Mouse (Mus musculus) hindbrain, embryonic 13.5 days (tissue): Measurements from ENCODE around the gene Gm3327. TPM values are rescaled to one million over a fixed set of nuclear protein-coding genes. Genes with fewer than 3 reads are reported as not detected.
"Not testable (repeated sequence)": the region's sequence is repeated elsewhere in the genome, so short reads cannot be mapped to it uniquely, and the experiment has no call there.

Experiments
- ATAC-seq: fragments of 200-750 bp; cut with Nextera tagmentation; 2 replicates; pipeline ENCODE4 v1.8.0; 2017; ENCODE audit warnings: moderate TSS enrichment; ENCODE audit not compliant: low FRiP score
- H3K27ac ChIP-seq: fragments of 300-500 bp; sonication (generic); 2 replicates; pipeline ENCODE4 v1.5.1; 2015; ENCODE audit warnings: inconsistent platforms, mild to moderate bottlenecking, moderate library complexity
- H3K27me3 ChIP-seq: fragments of 300-500 bp; sonication (generic); 2 replicates; pipeline ENCODE4 v1.6.1; 2015; ENCODE audit warnings: mild to moderate bottlenecking, inconsistent platforms
- H3K36me3 ChIP-seq: fragments of 300-500 bp; sonication (generic); 2 replicates; pipeline ENCODE4 v1.6.1; 2015; ENCODE audit warnings: mild to moderate bottlenecking, inconsistent platforms
- H3K4me1 ChIP-seq: fragments of 300-500 bp; sonication (generic); replicated peaks from 2 replicates; pipeline ENCODE4 v1.6.1; 2015; ENCODE audit warnings: inconsistent platforms
- H3K4me2 ChIP-seq: fragments of 300-500 bp; sonication (generic); 2 replicates; pipeline ENCODE4 v1.6.1; 2015; ENCODE audit warnings: inconsistent platforms, mild to moderate bottlenecking, moderate library complexity
- H3K4me3 ChIP-seq: fragments of 300-500 bp; sonication (generic); 2 replicates; pipeline ENCODE4 v1.5.1; 2015; ENCODE audit warnings: mild to moderate bottlenecking, inconsistent platforms
- H3K9ac ChIP-seq: fragments of 300-500 bp; sonication (generic); 2 replicates; pipeline ENCODE4 v1.6.1; 2015; ENCODE audit warnings: mild to moderate bottlenecking, inconsistent platforms
- H3K9me3 ChIP-seq: fragments of 300-500 bp; sonication (generic); 2 replicates; pipeline ENCODE4 v1.6.1; 2016; ENCODE audit warnings: inconsistent platforms
- WGBS: fragments of 180-500 bp; shearing (Covaris S2); methylation state at CpG from one replicate; pipeline ENCODE4 v1.1.7; 2015; 5-methylcytosine and 5-hydroxymethylcytosine counted together
- polyA plus RNA-seq: library from polyadenylated mRNA; unstranded; fragments of >200 nt; fragmentation: Nextera tagmentation; extraction: Ambion mirVana; gene quantifications from 2 replicates; pipeline ENCODE4 v1.2.1, GENCODE M21; 2015

The Gm3327 gene
- not detected in 2 replicates for polyA plus RNA-seq

- not testable (repeated sequence) for H3K27me3 ChIP-seq, H3K4me1 ChIP-seq, ATAC-seq, H3K36me3 ChIP-seq, H3K27ac ChIP-seq, H3K4me2 ChIP-seq, H3K4me3 ChIP-seq, H3K9ac ChIP-seq, H3K9me3 ChIP-seq
- 86% methylated on average over 4 of the region's 4 CpGs for WGBS
These were observed at the start of gene Gm3327 for GRCm38 (mm10) chr14:44123551-44123950. Gm3327 (plus strand) TSS chr14:44123851.

- H3K27ac ChIP-seq, H3K9ac ChIP-seq, ATAC-seq, H3K4me1 ChIP-seq, H3K36me3 ChIP-seq, H3K9me3 ChIP-seq, H3K27me3 ChIP-seq, H3K4me2 ChIP-seq, H3K4me3 ChIP-seq: not testable (repeated sequence)
- WGBS: 76% methylated on average over 5 of the region's 5 CpGs
These were observed 45.8 kb upstream of the Gm3327 start for GRCm38 (mm10) chr14:44077785-44078341.

GRCm38 (mm10) chr14:44086588-44086987, 37.1 kb upstream of the Gm3327 start:
- WGBS: 90% methylated on average over 1 of the region's 1 CpGs
- H3K4me3 ChIP-seq, H3K36me3 ChIP-seq, H3K27ac ChIP-seq, H3K4me2 ChIP-seq, H3K27me3 ChIP-seq, ATAC-seq, H3K9me3 ChIP-seq, H3K9ac ChIP-seq, H3K4me1 ChIP-seq: not testable (repeated sequence)

GRCm38 (mm10) chr14:44087535-44087934, 36.1 kb upstream of the Gm3327 start:
- H3K27me3 ChIP-seq, H3K27ac ChIP-seq, ATAC-seq, H3K4me3 ChIP-seq, H3K9me3 ChIP-seq, H3K4me2 ChIP-seq, H3K36me3 ChIP-seq, H3K9ac ChIP-seq, H3K4me1 ChIP-seq: not testable (repeated sequence)
- WGBS: 79% methylated on average over 2 of the region's 2 CpGs

- not testable (repeated sequence) for H3K9me3 ChIP-seq, H3K4me3 ChIP-seq, H3K36me3 ChIP-seq, H3K4me2 ChIP-seq, H3K9ac ChIP-seq, H3K4me1 ChIP-seq, ATAC-seq, H3K27me3 ChIP-seq, H3K27ac ChIP-seq
- WGBS: 83% methylated on average over 1 of the region's 1 CpGs
These were observed 32.1 kb upstream of the Gm3327 start for GRCm38 (mm10) chr14:44091524-44091923.

GRCm38 (mm10) chr14:44094445-44094844, 29.2 kb upstream of the Gm3327 start:
- H3K9ac ChIP-seq, ATAC-seq, H3K36me3 ChIP-seq, H3K4me3 ChIP-seq, H3K27ac ChIP-seq, H3K4me1 ChIP-seq, H3K4me2 ChIP-seq, H3K9me3 ChIP-seq, H3K27me3 ChIP-seq: not testable (repeated sequence)
- WGBS: 73% methylated on average over 5 of the region's 5 CpGs

GRCm38 (mm10) chr14:44100030-44100429, 23.6 kb upstream of the Gm3327 start:
- ATAC-seq, H3K27me3 ChIP-seq, H3K4me3 ChIP-seq, H3K9me3 ChIP-seq, H3K4me2 ChIP-seq, H3K9ac ChIP-seq, H3K36me3 ChIP-seq, H3K4me1 ChIP-seq, H3K27ac ChIP-seq: not testable (repeated sequence)
- no CpG with 5 or more reads among the region's 1 CpGs for WGBS

GRCm38 (mm10) chr14:44102354-44102753, 21.3 kb upstream of the Gm3327 start, which contains the start of gene Ear2:
Ear2 (plus strand) TSS chr14:44102654.
- H3K9ac ChIP-seq, H3K4me2 ChIP-seq, H3K4me3 ChIP-seq, H3K9me3 ChIP-seq, H3K27ac ChIP-seq, H3K36me3 ChIP-seq, H3K27me3 ChIP-seq, ATAC-seq, H3K4me1 ChIP-seq: not testable (repeated sequence)
- WGBS: 91% methylated on average over 2 of the region's 2 CpGs

GRCm38 (mm10) chr14:44110981-44111380, 12.7 kb upstream of the Gm3327 start:
- Histone ChIP-seq H3K36me3 (no peaks in the 10 kb centered on the region), H3K4me3 (no peak overlapping the region), H3K27ac (no peak overlapping the region), H3K4me2 (no peak overlapping the region), H3K9me3 (no peaks in the 10 kb centered on the region), H3K4me1 (no peaks in the 10 kb centered on the region), H3K27me3 (no peaks in the 10 kb centered on the region), H3K9ac (no peak overlapping the region)
- ATAC-seq: no peak

Other genes with a start within 250 kb of the Gm3327 start
- not detected in 2 replicates for gene Ear1, start 248.3 kb upstream of the Gm3327 start, polyA plus RNA-seq
- gene Ear10, start 200.3 kb upstream of the Gm3327 start, polyA plus RNA-seq: not detected in 2 replicates
- gene Gm8113, start 198.5 kb upstream of the Gm3327 start, polyA plus RNA-seq: 7.7 and 9.2 TPM in 2 replicates
- not detected in 2 replicates for gene Ang5, start 166.8 kb upstream of the Gm3327 start, polyA plus RNA-seq
- not detected in 2 replicates for gene Ang6, start 121.6 kb upstream of the Gm3327 start, polyA plus RNA-seq
- gene Ear2, start 21.2 kb upstream of the Gm3327 start, polyA plus RNA-seq: not detected in 2 replicates
- not detected in 2 replicates for gene Gm8212, start 73.8 kb downstream of the Gm3327 start, polyA plus RNA-seq
- not detected in 2 replicates for gene 4930503E14Rik, start 89.4 kb downstream of the Gm3327 start, polyA plus RNA-seq
- not detected in 2 replicates for gene Gm8220, start 161.7 kb downstream of the Gm3327 start, polyA plus RNA-seq
- gene Gm5930, start 214.7 kb downstream of the Gm3327 start, polyA plus RNA-seq: not detected in 2 replicates
- gene Gm8229, start 241.5 kb downstream of the Gm3327 start, polyA plus RNA-seq: 0.14 TPM in 1 of 2 replicates, not detected in the other